Mouse (Mus musculus) lung, postnatal 36 days (tissue): ENCODE measurements at regions not wholly inside any gene's neighbourhood (a gene's known extent, or its start where the extent isn't known, plus 50 kb on each side); places are given as distances from the start of the nearest gene placed in this dataset.
A peak's percentile ranks its signal among the peaks of the same experiment; 100 is the strongest.

Source experiments
- DNase-seq: peaks from one replicate; pipeline ENCODE4 v3.0.0; 2022; ENCODE audit warnings: mixed read lengths

DNA sequence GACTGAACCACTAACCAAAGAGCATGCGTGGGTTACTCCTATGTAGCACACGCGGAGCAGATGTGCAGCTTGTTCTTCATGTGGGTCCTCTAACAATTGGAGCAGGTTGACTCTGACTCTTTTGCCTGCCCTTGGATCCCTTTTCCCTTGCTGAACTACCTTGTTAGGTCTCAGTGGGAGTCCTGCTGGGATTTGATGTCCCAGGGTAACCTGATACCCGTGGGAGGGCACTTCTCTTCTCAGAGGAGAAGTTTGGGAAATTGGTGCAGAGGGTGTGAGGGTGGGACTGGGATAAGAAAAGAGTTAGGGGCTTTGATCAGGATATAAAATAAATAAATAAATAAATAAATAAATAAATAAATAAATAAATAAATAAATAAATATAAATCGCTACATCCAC is 179.7 kb upstream of the Tas2r134 start:
- no peak for DNase-seq

GRCm38 (mm10) chr2:51444386-51445080 is 182.8 kb upstream of the Tas2r134 start:
- DNase-seq = no peak

DNA sequence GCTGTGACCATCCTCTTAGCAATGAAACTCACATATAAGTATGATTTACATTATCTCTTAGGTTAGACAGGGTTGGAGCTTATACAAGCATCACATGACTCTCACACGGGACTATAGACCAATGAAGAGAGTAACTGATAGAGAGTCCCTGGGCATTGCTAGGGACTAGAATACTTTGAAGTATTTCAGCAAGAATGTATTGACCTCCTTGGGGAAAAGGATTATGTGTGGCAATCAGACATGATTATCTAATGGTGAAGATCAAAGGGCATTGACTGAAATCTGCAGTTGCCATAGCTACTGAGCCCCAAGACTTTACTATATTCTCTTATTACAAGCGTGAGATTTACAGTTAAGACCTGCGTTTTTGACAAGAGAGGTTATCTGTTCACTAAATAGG is 183.4 kb upstream of the Tas2r134 start:
- no peak for DNase-seq

DNA sequence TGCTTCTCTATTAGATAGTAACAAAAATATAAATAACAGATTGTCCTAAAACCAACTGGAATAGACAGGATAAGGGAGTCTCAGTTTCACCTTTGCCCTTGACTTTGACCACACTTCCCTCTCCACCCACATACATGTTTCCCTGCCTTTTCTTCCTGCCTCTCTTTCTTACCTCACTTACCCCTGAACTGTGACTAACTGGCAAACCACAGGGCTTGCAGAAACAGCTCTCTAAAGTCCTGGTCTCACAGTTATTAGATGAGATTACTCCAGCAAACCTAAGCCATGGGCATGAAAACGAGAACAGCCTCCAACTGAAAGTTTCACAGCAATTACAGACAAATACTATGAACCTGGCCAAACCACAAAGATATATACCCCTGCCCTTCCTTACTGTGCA is 188.3 kb upstream of the Tas2r134 start:
- DNase-seq = no peak

GRCm38 (mm10) chr2:51436590-51436989 is 190.7 kb upstream of the Tas2r134 start:
- DNase-seq = peak; percentile 38

DNA sequence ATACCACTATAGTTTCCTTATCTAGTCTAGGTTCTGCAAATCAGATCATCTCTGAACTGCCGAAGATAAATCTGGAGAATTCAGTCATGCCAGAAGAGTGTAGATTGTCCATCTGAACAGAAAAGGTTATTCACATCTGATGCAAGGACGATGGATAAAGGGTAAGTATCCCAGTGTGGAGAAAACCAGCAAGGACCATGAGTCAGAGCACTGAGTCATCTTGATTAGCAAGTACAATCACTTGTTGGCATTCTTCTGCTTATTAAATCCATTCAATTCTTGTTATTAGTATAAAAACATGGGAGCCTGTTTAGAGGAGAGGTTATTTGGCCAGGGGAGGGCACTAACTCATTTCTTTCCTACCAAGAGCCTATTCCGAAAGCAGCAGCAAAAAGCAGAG is 195.7 kb upstream of the Tas2r134 start:
- no peak for DNase-seq

DNA sequence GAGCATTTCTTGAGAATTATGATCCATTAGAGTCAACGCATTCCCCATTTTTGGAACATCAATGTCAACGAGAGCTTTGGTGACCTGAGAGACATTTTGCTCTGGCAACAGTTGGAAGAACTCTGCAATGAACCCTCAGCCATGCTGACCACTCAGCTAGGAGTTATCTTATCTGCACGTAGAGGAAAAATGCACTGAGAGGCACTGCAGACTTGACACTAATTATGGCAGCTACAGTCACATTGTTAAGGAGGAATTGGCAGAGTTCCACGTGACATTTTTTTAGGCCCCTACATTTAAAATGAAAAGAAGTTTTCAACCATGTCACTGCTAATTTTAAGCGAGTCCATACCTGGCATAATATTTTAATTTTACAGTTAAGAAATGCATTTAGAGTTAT is 197.6 kb upstream of the Tas2r134 start:
- DNase-seq = no peak

DNA sequence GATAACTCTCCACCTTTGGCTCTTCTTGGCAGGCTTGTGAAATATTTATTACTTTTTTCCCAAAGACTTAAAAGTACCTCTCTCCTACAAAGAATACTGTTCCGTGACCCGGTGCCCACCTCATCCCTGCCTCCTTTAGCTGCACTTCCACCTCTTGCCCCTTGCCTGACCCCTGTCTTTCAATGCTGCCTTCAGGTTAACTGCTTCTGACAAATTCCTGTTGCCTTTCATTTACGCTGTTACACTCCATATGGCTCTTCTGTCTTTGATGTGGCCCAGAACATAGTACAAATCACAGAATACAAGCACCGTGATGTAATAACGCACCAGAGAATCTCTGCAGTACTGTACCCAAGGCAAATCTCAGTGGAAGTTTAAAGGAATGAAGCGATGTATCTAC is 204.9 kb upstream of the Tas2r134 start:
- DNase-seq = no peak

DNA sequence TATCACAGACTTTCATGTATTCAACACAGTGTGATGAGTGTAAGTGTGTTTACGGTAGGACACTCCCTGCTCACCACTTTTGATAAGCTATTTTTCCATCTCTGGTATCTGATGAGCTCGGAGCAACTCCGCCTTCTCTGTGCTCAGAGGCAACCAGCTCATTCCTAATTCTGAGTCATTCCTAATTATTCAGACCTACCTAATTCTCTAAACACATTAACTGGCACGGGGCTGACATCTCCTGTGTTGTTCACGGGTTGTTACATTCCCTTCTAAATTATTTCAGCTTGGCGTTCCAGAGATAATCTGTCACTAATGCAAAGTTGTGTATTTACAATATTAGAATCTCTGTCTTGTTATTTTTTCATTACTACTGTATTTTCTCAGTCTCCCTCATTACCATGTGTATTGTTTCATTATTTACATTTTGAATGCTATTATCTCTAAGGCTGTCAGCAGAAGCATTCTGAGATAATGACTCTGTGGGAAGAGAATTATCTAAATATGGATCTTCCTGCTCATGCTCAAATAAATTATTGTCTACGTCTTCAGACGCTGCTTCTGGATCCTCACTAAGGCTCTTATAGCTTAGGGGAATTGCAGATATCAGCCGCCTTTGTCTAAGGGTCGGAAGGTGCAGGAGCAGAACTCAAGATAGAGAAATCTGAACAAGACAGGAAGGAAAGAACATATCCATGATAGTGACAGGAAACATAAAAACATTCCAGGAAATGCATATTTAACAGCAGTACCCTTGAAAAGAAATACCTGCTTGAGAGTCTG is 209.2 kb upstream of the Tas2r134 start:
- no peak for DNase-seq

DNA sequence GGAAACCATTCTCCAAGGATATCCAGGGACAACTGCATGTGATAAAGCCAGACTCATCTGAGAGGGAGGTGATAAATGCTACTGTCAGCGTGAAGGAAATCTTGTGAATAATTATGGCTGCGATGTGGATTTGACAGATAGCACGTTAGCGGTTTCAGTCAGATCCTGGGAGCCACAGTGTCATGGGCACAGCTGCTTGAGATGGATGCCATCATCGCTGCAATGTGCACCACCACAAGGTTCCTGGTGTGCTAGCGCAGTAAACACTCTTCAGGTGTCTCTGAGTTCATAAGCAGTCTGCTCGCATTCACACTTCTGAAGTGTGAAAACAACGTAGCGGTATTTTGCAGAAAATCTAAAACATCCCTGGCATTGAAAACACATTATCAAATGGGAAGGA is 238.9 kb upstream of the Tas2r134 start:
- no peak for DNase-seq

GRCm38 (mm10) chr2:51387136-51387535 is 238.2 kb upstream of the Rnd3 start:
- no peak for DNase-seq

- DNase-seq = no peak
These were observed 227.7 kb upstream of the Rnd3 start for GRCm38 (mm10) chr2:51376597-51376996.

- no peak for DNase-seq
These were observed 225.7 kb upstream of the Rnd3 start for GRCm38 (mm10) chr2:51374636-51375035.

DNA sequence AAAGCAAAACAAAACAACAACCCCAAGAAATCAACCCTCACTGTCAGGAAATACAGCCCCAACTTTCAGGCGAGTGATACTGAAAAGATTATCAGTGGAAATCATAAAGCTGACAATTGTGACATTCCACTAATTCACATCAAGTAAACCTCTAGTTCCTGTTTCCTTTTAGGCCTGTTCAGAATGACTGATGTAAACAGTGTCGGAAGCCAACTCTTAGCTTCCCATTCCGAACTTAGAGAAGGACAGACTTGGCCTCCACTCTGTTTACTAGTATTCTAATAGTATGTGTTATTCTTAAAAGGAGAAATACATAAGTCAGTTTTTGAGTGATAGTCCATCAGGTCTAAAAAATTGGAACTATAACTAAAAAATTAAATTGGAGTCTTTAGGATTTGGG is 223.9 kb upstream of the Rnd3 start:
- peak; percentile 15 for DNase-seq

- DNase-seq = peak; percentile 6
These were observed 214.1 kb upstream of the Rnd3 start for GRCm38 (mm10) chr2:51362825-51363616.

- DNase-seq = no peak
These were observed 206.4 kb upstream of the Rnd3 start for GRCm38 (mm10) chr2:51355281-51355680.

DNA sequence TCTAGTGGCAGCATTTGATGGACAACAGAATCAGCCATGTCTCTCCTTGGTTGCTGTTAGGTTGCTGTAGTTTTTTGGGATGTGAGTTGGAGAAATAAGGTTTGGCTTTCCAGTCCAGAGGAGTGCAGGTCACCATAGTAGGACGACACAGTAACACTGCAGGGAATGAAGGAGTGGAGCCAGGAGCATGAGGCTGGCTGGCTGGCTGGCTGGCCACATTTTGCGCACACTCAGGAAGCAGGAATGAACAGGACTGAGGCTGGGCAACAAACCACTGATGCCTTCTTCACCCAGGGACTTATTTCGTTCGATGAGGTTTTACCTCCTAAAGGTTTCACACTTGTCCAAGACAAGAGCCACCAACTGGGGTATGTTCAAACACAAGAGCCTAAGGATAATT is 205.9 kb upstream of the Rnd3 start:
- DNase-seq = no peak

- DNase-seq = no peak
These were observed 200.7 kb upstream of the Rnd3 start for GRCm38 (mm10) chr2:51349614-51350013.

- no peak for DNase-seq
These were observed 199.9 kb upstream of the Rnd3 start for GRCm38 (mm10) chr2:51348774-51349173.

GRCm38 (mm10) chr2:51347086-51347485 is 198.2 kb upstream of the Rnd3 start:
- DNase-seq = no peak

DNA sequence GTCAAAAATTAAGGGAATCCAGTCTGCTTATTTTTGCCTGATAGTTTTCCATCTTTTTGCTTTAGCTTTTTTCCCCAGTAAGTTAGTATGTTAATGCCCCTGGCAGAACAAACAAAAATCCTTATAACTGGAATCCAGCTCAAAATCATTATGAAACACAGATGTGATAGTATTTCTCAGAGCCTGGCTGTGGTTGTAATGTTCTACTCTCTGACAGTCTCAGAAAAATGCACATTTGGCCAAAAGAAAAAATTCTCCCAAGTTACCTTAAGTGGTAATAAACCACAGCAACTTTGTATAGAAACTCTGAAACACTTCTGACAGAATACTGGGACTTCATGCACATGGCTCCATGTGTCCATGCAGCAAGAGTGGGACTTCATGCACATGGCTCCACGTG is 193.5 kb upstream of the Rnd3 start:
- DNase-seq = no peak

GRCm38 (mm10) chr2:51334437-51334836 is 185.5 kb upstream of the Rnd3 start:
- no peak for DNase-seq

DNA sequence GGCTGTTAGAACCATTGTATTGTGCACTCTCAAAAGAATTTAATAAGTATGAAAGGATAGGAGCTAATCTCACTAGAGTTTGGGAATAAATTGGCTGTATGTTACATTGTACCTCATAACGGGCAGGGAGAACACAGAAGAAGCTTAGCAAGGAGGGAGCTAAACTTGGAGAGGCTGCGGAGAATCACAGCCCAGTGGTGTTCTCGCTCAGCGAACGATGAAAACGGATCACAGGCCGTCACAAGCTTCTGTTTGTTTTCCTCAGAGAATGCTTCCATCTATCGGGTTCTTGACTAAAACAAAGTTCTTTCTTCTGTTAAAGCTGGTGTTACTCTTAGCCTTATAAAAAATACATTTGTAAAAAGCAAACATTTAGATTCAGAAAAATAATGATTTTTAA is 178.2 kb upstream of the Rnd3 start:
- no peak for DNase-seq

- no peak for DNase-seq
These were observed 172.8 kb upstream of the Rnd3 start for GRCm38 (mm10) chr2:51321676-51322075.
